Comparison of ENCODE assay signal across 13 mouse cellular contexts in the genomic region with DNA sequence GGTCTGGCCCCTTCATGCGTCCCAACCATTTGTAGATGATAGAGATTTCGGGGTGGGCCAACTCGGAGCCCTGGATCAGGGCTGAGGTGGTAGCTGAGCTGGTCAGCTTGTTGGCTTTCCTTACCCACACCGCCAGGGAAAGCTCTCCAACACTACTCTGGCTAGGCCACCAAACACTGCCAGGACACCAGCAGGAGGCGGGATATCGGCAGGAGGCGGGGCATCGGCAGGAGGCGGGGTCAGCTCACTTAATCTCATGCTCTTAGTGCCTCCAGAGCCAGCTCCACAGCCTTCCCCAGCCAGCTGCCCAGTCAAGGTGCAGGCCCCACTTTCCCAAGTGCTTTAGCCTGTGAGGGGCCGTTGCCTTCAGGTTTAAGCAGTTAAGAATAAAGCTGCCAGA.
"Had no signal": no experiment of that assay in that cellular context is flagged by ENCODE, and none has a peak within 500 bp of the region (broad histone marks: within the 10 kb centered on the region; RNA-seq: fewer than 3 reads in every experiment).

No protein-coding gene starts in this region.

- DNase-seq: kidney, adult 2 months; kidney, postnatal 25 days; liver; liver, embryonic 13.5 days; liver, postnatal 0 days; lung, postnatal 36 days; midbrain, embryonic 14.5 days; thymus, adult 18-20 months; thymus, postnatal 14 days had no signal

- H3K4me1 ChIP-seq: liver, embryonic 13.5 days had no signal

- H3K9me3 ChIP-seq: kidney, embryonic 15.5 days; limb, embryonic 12.5 days; liver, embryonic 13.5 days; neural tube, embryonic 12.5 days had no signal

- H3K27me3 ChIP-seq: kidney, embryonic 15.5 days; liver, embryonic 13.5 days; neural tube, embryonic 12.5 days had no signal

- H3K4me2 ChIP-seq: kidney, embryonic 15.5 days; limb, embryonic 12.5 days; liver, embryonic 13.5 days; neural tube, embryonic 12.5 days had no signal

- ATAC-seq: liver, postnatal 0 days; lung, postnatal 0 days had no signal

- H3K27ac ChIP-seq: kidney, embryonic 15.5 days; limb, embryonic 12.5 days; liver, embryonic 13.5 days; neural tube, embryonic 12.5 days had no signal

- H3K4me3 ChIP-seq: kidney, embryonic 15.5 days; limb, embryonic 12.5 days; liver, embryonic 13.5 days; neural tube, embryonic 12.5 days had no signal

- H3K9ac ChIP-seq: kidney, embryonic 15.5 days; limb, embryonic 12.5 days; liver, embryonic 13.5 days; liver, postnatal 0 days; neural tube, embryonic 12.5 days had no signal

- H3K36me3 ChIP-seq: kidney, embryonic 15.5 days; limb, embryonic 12.5 days; liver, embryonic 13.5 days; neural tube, embryonic 12.5 days had no signal
